Mouse (Mus musculus): Measurements from ENCODE around the gene Bub1. TPM values are rescaled to one million over a fixed set of nuclear protein-coding genes. Genes with fewer than 3 reads are reported as not detected.
A peak's percentile ranks its signal among the peaks of the same experiment; 100 is the strongest.

The Bub1 gene
- polyA plus RNA-seq (2016; fragmentation: Nextera tagmentation; extraction: Ambion mirVana), result 107 and 118 TPM in 2 replicates

DNA sequence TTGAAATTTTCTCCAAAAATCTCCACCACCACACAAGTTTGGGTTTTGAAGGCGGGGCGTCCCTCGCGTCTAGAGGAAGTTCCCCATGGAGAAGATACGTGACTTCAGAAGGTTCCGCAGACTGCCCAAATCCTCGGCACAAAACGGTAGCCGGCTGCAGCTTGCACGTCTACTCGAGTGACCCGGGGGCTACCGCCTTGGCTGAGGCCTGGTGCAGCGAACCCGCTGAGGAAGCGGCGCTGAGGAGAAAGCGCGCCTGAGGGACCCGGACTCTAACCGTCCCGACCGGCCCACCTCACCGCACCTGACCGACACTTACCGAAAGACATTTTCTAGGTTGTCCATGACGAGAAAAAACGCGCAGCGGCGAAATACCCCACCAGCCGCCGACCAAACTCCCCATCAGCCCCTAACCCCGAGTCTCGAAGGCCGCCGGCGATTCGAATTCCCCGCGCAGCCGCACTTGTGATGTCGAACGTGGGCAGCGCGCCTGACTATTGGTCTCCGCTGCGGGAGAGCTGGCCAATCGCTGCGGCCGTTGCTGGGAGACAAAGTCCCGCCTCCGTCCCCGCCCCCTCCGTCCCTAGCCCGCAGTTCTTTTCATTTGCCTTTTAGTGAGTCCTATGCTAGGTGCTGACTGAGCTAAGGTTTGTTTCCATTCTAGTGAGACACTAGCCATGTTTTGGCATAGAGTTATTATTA is at the start of gene Bub1:
TSS of gene Bub1 (minus strand) at position 465 of the 702 bp plus-strand sequence.
- Histone ChIP-seq H3K27ac (replicated peaks) (peak within 1 kb of the TSS; percentile 88), H3K4me3 (peak within 1 kb of the TSS; percentile 87), H3K4me1 (peaks cover 18% of the 10 kb centered on the region), H3K27me3 (replicated peaks; ENCODE audit: low read depth, poor library complexity, severe bottlenecking) (no peaks in the 10 kb centered on the region; the same call in 1 of the 2 replicates), H3K9me3 (no peaks in the 10 kb centered on the region), H3K36me3 (replicated peaks) (peaks cover 26% of the 10 kb centered on the region)
- WGBS, result under 1% methylated on average over 56 of the region's 56 CpGs
- DNase-seq (ENCODE audit: low spot score), result peak; percentile 96

DNA sequence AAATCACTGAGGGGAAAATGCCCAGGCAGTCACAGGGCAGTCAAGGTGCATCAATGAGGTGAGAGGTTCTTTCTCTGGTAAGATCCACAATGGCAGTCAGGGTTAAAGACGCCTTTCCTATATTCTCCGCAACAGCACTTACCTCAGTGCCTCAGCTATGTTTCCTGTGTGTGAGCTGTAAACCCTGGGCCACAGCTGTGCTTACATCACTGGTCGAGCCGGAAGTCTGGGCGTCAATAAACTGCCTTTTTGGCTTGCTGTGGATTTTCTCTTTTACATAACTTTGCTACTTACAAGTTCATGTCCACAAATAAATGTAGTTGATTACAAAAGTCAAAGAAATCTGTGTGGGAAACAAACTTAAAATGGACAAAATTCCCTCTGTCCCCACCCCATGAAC is 49.4 kb upstream of the Bub1 start:
- H3K9me3 ChIP-seq, result no peaks in the 10 kb centered on the region
- no peak overlapping the region for H3K4me3 ChIP-seq
- no peaks in the 10 kb centered on the region for H3K4me1 ChIP-seq
- DNase-seq (ENCODE audit: low spot score), result no peak
- H3K27ac ChIP-seq (replicated peaks), result no peak overlapping the region
- H3K36me3 ChIP-seq (replicated peaks), result no peaks in the 10 kb centered on the region
- WGBS, result 83% methylated on average over 5 of the region's 5 CpGs
- no peaks in the 10 kb centered on the region for H3K27me3 ChIP-seq (replicated peaks; ENCODE audit: low read depth, poor library complexity, severe bottlenecking)

DNA sequence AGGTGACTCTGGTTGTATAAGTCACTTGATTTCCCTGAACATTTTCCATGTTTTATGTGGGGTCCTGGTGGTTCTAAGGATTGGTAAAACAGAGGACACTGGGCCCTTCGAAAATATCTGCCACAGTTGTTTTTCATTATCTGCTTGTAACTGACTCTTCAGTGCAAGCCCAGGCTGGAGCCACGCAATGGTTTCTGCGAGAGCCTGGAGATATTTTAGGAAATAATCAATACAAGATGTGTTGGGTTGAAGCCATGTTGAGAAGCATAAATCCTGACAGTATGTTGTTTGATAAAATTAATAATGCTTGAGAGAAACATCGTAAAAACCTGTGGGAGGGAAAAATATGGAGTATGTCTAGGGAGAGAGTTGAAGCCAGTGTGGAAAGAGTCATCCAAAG is 32.7 kb upstream of the Bub1 start:
- Histone ChIP-seq H3K9me3 (no peaks in the 10 kb centered on the region), H3K4me3 (no peak overlapping the region), H3K27me3 (replicated peaks; ENCODE audit: low read depth, poor library complexity, severe bottlenecking) (no peaks in the 10 kb centered on the region), H3K4me1 (peaks cover 20% of the 10 kb centered on the region), H3K36me3 (replicated peaks) (no peaks in the 10 kb centered on the region), H3K27ac (replicated peaks) (no peak overlapping the region)
- DNase-seq (ENCODE audit: low spot score), result peak; percentile 23
- WGBS, result 44% methylated on average over 4 of the region's 4 CpGs

DNA sequence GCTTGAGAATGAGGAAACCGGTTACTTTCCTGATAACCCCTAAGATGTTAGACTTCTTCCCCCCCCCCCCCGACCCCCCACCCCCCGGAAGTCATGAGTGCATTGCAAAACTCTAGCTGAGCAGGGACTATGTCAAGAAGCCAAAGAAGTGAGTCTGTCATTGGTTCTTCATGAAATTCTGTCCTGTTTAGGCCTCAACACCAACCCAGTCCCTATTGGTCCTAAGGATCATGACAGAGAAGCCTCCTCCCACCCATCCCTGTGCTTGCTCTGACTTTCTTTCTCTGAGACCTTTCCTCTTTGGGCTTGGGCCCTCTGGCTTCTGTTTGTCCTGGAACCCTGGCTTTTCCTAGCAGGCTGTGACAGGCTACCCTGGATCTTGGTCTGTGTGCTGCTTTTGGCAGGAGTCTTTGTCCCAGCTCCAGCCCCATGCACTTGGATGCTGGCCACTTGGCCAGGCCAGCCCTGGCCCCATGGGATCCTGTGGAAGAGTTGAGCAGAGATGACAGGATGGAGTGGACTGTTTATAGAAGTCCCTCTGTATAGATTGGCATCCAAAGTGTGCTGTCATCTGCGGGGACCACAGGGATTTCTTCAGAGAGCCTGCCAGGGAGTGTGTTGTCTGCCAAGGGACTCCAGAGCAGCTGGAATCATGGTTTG is 22.8 kb upstream of the Bub1 start:
- no peaks in the 10 kb centered on the region for H3K36me3 ChIP-seq (replicated peaks)
- no peak overlapping the region for H3K27ac ChIP-seq (replicated peaks)
- H3K9me3 ChIP-seq, result no peaks in the 10 kb centered on the region
- no peaks in the 10 kb centered on the region for H3K4me1 ChIP-seq
- WGBS, result 75% methylated on average over 4 of the region's 4 CpGs
- H3K27me3 ChIP-seq (replicated peaks; ENCODE audit: low read depth, poor library complexity, severe bottlenecking), result no peaks in the 10 kb centered on the region
- H3K4me3 ChIP-seq, result no peak overlapping the region
- no peak for DNase-seq (ENCODE audit: low spot score)

DNA sequence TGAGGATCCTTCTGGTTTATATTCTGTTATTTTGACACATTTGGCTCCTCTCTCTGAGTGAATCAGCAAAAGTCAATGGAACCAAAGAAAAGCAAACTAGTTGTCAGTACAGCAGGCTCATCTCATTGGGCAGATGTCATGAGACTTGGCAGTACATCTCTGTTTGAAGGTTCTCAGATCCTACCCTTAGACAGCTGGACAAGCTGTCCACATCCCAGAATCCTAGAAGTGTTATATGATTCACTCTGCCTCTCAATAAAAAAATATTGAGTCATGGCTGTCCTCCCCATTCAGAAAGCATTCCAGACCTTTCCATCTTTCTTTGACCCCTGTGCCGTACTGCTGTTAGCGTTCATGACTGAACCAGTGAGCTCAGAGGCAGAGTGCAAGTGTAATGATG is 18.7 kb upstream of the Bub1 start:
- peaks cover 4% of the 10 kb centered on the region; the same call in 1 of the 2 replicates for H3K27me3 ChIP-seq (replicated peaks; ENCODE audit: low read depth, poor library complexity, severe bottlenecking)
- H3K36me3 ChIP-seq (replicated peaks), result no peaks in the 10 kb centered on the region
- DNase-seq (ENCODE audit: low spot score), result no peak
- no peaks in the 10 kb centered on the region for H3K9me3 ChIP-seq
- no peak overlapping the region for H3K27ac ChIP-seq (replicated peaks)
- H3K4me3 ChIP-seq, result no peak overlapping the region
- no peaks in the 10 kb centered on the region for H3K4me1 ChIP-seq
- WGBS, result 92% methylated on average over 2 of the region's 2 CpGs

DNA sequence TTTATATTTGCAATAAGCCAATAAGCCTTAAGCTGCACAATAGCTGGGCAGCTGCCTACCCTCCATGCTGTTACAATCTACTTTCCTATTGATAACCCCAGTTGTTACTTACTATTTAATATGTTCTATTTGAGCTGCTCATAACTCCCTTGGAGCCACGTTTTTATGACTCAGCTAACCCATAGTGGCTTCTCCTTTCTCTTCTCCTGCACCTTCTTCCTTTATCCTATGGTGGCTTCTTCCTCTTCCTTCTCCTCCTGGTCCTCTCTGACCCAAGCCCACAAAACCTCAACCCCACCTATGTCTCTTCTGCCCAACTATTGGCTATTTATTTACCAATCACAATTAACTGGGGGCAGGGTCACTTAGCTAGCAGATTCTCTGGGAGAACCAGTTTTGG is 14.9 kb upstream of the Bub1 start:
- DNase-seq (ENCODE audit: low spot score), result no peak
- Histone ChIP-seq H3K27me3 (replicated peaks; ENCODE audit: low read depth, poor library complexity, severe bottlenecking) (peaks cover 13% of the 10 kb centered on the region; the same call in 1 of the 2 replicates), H3K4me1 (no peaks in the 10 kb centered on the region), H3K27ac (replicated peaks) (no peak overlapping the region), H3K36me3 (replicated peaks) (no peaks in the 10 kb centered on the region), H3K4me3 (no peak overlapping the region), H3K9me3 (no peaks in the 10 kb centered on the region)
- 51% methylated on average over 1 of the region's 1 CpGs for WGBS

DNA sequence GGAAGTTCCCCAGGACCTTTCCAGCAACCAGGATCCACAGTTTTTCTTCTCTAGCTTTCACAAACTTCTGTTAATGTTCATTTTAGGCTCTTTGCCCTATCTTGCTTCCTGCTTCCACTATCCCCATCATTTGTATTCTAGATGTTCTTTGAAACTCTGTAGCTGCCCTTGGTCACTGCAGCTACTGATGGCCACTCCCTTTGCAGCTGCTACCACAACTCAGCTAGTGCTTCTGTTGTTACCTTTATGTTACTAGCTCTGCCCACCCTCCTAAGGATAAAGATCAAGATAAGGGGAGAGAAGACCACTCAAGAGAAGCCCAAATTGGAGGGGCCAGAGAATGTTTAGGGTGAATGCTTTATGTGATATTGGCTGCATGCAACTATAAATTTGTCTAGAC is 14.3 kb upstream of the Bub1 start:
- Histone ChIP-seq H3K27me3 (replicated peaks; ENCODE audit: low read depth, poor library complexity, severe bottlenecking) (peaks cover 18% of the 10 kb centered on the region), H3K4me1 (no peaks in the 10 kb centered on the region), H3K9me3 (no peaks in the 10 kb centered on the region), H3K27ac (replicated peaks) (no peak overlapping the region), H3K4me3 (no peak overlapping the region), H3K36me3 (replicated peaks) (no peaks in the 10 kb centered on the region)
- no peak for DNase-seq (ENCODE audit: low spot score)

DNA sequence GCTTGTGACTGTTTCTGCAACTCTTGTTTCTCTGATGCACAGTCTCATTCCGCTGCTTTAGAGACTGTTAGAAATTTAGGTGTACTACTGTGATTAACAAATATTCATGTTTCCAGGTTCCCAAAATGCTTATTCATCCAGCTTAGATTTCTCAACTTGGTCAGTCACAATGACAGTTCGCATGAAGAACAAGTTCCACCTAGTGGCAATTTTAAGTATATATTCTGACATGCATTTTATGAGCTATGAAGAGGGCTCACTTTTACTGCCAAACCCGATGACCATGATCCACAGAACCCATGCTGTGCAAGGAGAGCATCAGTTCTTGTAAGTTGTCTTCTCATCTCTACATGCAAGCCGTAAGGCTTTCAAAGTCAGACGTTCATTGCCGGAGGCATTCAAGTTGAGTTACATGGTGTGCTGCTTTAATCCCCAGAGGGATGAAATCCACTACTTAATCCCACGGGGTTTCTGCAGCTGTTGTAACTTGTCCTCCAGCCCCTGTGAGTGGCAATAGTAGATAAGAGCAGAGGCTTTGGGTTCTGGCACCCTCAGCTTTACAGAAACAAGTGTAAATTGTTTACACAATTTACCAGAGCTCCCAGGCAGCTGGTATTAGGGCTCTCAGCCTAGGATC is 13.8 kb upstream of the Bub1 start:
- H3K27me3 ChIP-seq (replicated peaks; ENCODE audit: low read depth, poor library complexity, severe bottlenecking), result peaks cover 23% of the 10 kb centered on the region
- no peak overlapping the region for H3K4me3 ChIP-seq
- H3K27ac ChIP-seq (replicated peaks), result no peak overlapping the region
- H3K4me1 ChIP-seq, result no peaks in the 10 kb centered on the region
- DNase-seq (ENCODE audit: low spot score), result no peak
- no peaks in the 10 kb centered on the region for H3K36me3 ChIP-seq (replicated peaks)
- no peaks in the 10 kb centered on the region for H3K9me3 ChIP-seq
- whole genome bisulfite sequencing, result 59% methylated on average over 7 of the region's 7 CpGs

DNA sequence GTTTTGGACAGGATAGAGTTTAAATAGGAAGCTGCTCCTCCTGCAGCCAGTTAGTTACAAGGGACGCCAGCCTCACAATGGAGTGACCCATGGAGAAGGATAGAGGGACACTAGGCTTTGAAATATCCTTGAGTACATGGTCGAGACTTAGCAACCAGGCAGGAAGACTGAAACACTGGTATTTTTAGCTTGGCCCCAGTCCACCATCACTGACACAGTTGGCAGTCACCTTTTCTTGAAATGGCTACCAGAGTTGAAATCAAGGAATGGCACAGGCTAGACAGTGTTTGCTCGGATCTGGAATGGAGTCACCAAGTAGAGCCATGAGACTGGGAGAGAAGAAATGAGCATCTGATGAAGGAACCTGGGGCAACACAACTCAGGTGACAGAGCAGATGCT is 10.8 kb upstream of the Bub1 start:
- WGBS, result 79% methylated on average over 3 of the region's 3 CpGs
- H3K36me3 ChIP-seq (replicated peaks), result no peaks in the 10 kb centered on the region
- no peaks in the 10 kb centered on the region for H3K9me3 ChIP-seq
- no peak for DNase-seq (ENCODE audit: low spot score)
- H3K4me1 ChIP-seq, result no peaks in the 10 kb centered on the region
- H3K27me3 ChIP-seq (replicated peaks; ENCODE audit: low read depth, poor library complexity, severe bottlenecking), result peaks cover 54% of the 10 kb centered on the region
- H3K27ac ChIP-seq (replicated peaks), result no peak overlapping the region
- H3K4me3 ChIP-seq, result no peak overlapping the region

DNA sequence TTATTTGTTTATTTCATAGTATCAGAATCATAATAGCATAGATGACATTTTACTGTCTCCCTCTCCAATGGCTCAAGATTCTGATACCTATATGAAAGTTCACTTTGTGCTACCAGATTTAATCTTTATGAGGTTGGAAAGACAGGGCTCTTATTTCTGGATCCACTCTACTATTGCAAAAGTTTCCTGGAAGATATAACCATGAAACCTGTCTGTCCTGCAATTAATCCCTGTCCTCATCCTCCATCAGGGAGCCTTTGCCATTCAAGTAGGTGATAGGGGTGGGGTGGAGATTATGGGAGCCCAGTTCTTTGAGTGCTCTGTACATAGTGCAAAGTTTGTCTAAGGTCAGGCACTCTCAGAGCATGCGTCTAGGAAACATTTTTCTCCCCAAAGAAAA is 9.7 kb upstream of the Bub1 start:
- Histone ChIP-seq H3K27me3 (replicated peaks; ENCODE audit: low read depth, poor library complexity, severe bottlenecking) (peaks cover 60% of the 10 kb centered on the region), H3K4me3 (no peak overlapping the region)
- WGBS, result 79% methylated on average over 1 of the region's 1 CpGs

DNA sequence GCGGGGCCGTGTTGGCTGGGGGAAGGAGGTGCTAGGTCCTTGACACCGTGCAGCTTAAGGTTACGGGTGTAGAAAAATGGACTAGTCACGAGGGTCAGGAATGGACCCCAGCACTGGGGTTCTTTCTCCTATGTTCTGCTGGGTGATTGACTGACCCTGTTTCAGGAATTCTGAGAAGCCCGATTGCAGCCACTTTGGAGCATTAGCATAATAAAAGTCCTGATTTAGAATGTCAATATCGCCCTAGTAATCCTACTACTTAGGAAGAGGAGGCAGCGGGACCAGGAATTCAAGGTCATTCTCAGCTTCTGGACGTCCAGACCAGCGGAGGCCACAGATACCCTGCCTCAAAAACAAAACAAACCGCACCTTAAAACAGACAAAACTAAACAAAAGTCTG is 7.8 kb upstream of the Bub1 start:
- WGBS, result 15% methylated on average over 11 of the region's 11 CpGs
- Histone ChIP-seq H3K9me3 (no peaks in the 10 kb centered on the region), H3K27me3 (replicated peaks; ENCODE audit: low read depth, poor library complexity, severe bottlenecking) (peaks cover 57% of the 10 kb centered on the region), H3K4me3 (no peak overlapping the region), H3K4me1 (no peaks in the 10 kb centered on the region), H3K36me3 (replicated peaks) (no peaks in the 10 kb centered on the region), H3K27ac (replicated peaks) (no peak overlapping the region)
- no peak for DNase-seq (ENCODE audit: low spot score)

More for the DNA sequence above, 9.7 kb upstream of the Bub1 start:
- Histone ChIP-seq H3K36me3 (replicated peaks) (no peaks in the 10 kb centered on the region), H3K27ac (replicated peaks) (no peak overlapping the region), H3K4me1 (no peaks in the 10 kb centered on the region), H3K9me3 (no peaks in the 10 kb centered on the region)
- no peak for DNase-seq (ENCODE audit: low spot score)

DNA sequence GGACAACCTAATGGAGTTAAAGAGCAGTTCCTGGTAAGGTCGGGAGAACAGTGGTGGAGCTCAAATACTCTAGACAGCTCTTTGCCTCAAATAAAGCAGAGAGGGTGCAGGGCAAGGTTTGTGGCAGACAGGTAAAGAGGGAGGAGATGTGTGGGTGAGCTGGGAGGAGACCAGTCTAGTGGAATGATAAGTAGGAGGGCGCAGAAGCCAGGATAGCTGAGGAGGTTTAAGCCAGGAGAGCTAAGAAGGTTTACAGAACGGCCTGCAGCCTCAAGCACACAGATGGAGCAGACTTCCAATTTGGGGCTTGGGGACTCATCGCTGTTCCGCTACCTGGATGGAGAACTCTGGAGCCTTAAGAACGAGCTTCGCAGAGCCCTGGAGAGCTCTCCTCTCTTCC is 6.9 kb upstream of the Bub1 start, which contains the start of gene Acoxl:
TSS of gene Acoxl (plus strand) at position 301 of the 400 bp plus-strand sequence.
- H3K27me3 ChIP-seq (replicated peaks; ENCODE audit: low read depth, poor library complexity, severe bottlenecking), result peaks cover 57% of the 10 kb centered on the region
- no peaks in the 10 kb centered on the region for H3K9me3 ChIP-seq
- no peaks in the 10 kb centered on the region for H3K4me1 ChIP-seq
- no peaks in the 10 kb centered on the region for H3K36me3 ChIP-seq (replicated peaks)
- no peak within 1 kb of the TSS for H3K4me3 ChIP-seq
- no peak for DNase-seq (ENCODE audit: low spot score)
- 75% methylated on average over 7 of the region's 7 CpGs for WGBS
- no peak within 1 kb of the TSS for H3K27ac ChIP-seq (replicated peaks)

DNA sequence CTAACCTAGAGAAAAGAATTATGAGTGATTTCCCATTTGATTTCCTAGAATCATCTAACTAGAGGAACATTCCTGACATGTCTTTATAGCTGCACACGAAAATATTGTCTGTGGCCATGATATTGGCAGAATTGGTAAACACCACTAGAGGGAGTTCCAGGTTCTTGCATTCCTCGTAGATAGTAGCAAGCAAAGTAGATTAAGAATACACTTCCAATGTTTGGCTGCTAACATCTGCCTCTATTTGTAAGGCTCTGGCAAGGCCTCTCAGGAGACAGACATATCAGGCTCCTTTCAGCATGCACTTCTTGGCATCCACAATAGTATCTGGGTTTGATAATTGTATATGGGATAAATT is 1.1 kb upstream of the Bub1 start:
- 24% methylated on average over 2 of the region's 2 CpGs for WGBS
- H3K27me3 ChIP-seq (replicated peaks; ENCODE audit: low read depth, poor library complexity, severe bottlenecking), result peaks cover 10% of the 10 kb centered on the region
- DNase-seq (ENCODE audit: low spot score), result no peak

More for the DNA sequence above, 1.1 kb upstream of the Bub1 start:
- H3K4me3 ChIP-seq, result no peak overlapping the region
- H3K4me1 ChIP-seq, result peaks cover 18% of the 10 kb centered on the region
- no peaks in the 10 kb centered on the region for H3K9me3 ChIP-seq
- H3K36me3 ChIP-seq (replicated peaks), result peaks cover 13% of the 10 kb centered on the region
- no peak overlapping the region for H3K27ac ChIP-seq (replicated peaks)
